Mouse (Mus musculus) layer of hippocampus, adult 18-20 months (tissue): ENCODE measurements at regions not wholly inside any gene's neighbourhood (a gene's known extent, or its start where the extent isn't known, plus 50 kb on each side); places are given as distances from the start of the nearest gene placed in this dataset.
A peak's percentile ranks its signal among the peaks of the same experiment; 100 is the strongest.

Experiments
- DNase-seq, 2 experiments: peaks; one replicate each; pipeline ENCODE4 v3.0.0; 2022; ENCODE audit warnings: low spot score in 2 of 2

GRCm38 (mm10) chr5:51144842-51145241 lies 422.7 kb downstream of the Ppargc1a start:
- no peak for DNase-seq

GRCm38 (mm10) chr5:51125091-51125490 lies 442.4 kb downstream of the Ppargc1a start:
- DNase-seq = peak; percentile 3 to 63

GRCm38 (mm10) chr5:51110006-51110405 lies 457.5 kb downstream of the Ppargc1a start:
- no peak for DNase-seq

GRCm38 (mm10) chr5:51108737-51109136 lies 458.8 kb downstream of the Ppargc1a start:
- no peak for DNase-seq

- no peak for DNase-seq
These were observed 459.3 kb downstream of the Ppargc1a start for GRCm38 (mm10) chr5:51108181-51108580.

GRCm38 (mm10) chr5:51099902-51100301 lies 467.6 kb downstream of the Ppargc1a start:
- DNase-seq = no peak

- DNase-seq = no peak
These were observed 494.7 kb downstream of the Ppargc1a start for GRCm38 (mm10) chr5:51072674-51073468.

GRCm38 (mm10) chr5:51072146-51072545 lies 495.4 kb downstream of the Ppargc1a start:
- no peak for DNase-seq

- no peak for DNase-seq
These were observed 497.9 kb downstream of the Ppargc1a start for GRCm38 (mm10) chr5:51069668-51070067.

GRCm38 (mm10) chr5:51045872-51046271 lies 521.7 kb downstream of the Ppargc1a start:
- no peak for DNase-seq

GRCm38 (mm10) chr5:51041541-51042217 lies 525.8 kb downstream of the Ppargc1a start:
- no peak for DNase-seq

GRCm38 (mm10) chr5:51040926-51041325 lies 526.6 kb downstream of the Ppargc1a start:
- no peak for DNase-seq

- no peak for DNase-seq
These were observed 527.1 kb downstream of the Ppargc1a start for GRCm38 (mm10) chr5:51040463-51040862.

GRCm38 (mm10) chr5:51039713-51040178 lies 527.8 kb downstream of the Ppargc1a start:
- DNase-seq = no peak

- no peak for DNase-seq
These were observed 531.0 kb downstream of the Ppargc1a start for GRCm38 (mm10) chr5:51036450-51036990.

- no peak for DNase-seq
These were observed 538.6 kb downstream of the Ppargc1a start for GRCm38 (mm10) chr5:51028966-51029365.

GRCm38 (mm10) chr5:50990822-50991537 lies 576.5 kb downstream of the Ppargc1a start:
- DNase-seq = no peak
